Mouse (Mus musculus) forebrain, embryonic 16.5 days (tissue): ENCODE measurements around the gene Pax5. TPM values are rescaled to one million over a fixed set of nuclear protein-coding genes. Genes with fewer than 3 reads are reported as not detected.

Source experiments
- ATAC-seq: fragments of 200-750 bp; cut with Nextera tagmentation; 2 replicates; pipeline ENCODE4 v1.8.0; 2017; ENCODE audit warnings: mild to moderate bottlenecking, moderate library complexity
- H3K27ac ChIP-seq: fragments of 300-500 bp; sonication (generic); 2 replicates; pipeline ENCODE4 v1.5.1; 2014; ENCODE audit warnings: low read length, control low read depth
- H3K27me3 ChIP-seq: fragments of 300-500 bp; sonication (generic); replicated peaks from 2 replicates; pipeline ENCODE4 v1.6.1; 2014; ENCODE audit warnings: low read length; ENCODE audit not compliant: control insufficient read depth, insufficient read depth
- H3K36me3 ChIP-seq: fragments of 300-500 bp; sonication (generic); 2 replicates; pipeline ENCODE4 v1.6.1; 2014; ENCODE audit not compliant: control insufficient read depth, insufficient read depth
- H3K4me1 ChIP-seq: fragments of 300-500 bp; sonication (generic); replicated peaks from 2 replicates; pipeline ENCODE4 v1.6.1; 2014; ENCODE audit warnings: low read length; ENCODE audit not compliant: control insufficient read depth, insufficient read depth
- H3K4me2 ChIP-seq: fragments of 300-500 bp; sonication (generic); 2 replicates; pipeline ENCODE4 v1.6.1; 2014; ENCODE audit warnings: mild to moderate bottlenecking, low read length, control low read depth
- H3K4me3 ChIP-seq: fragments of 300-500 bp; sonication (generic); replicated peaks from 2 replicates; pipeline ENCODE4 v1.5.1; 2014; ENCODE audit warnings: mild to moderate bottlenecking, low read length, control low read depth
- H3K9ac ChIP-seq: fragments of 300-500 bp; sonication (generic); replicated peaks from 2 replicates; pipeline ENCODE4 v1.6.1; 2014; ENCODE audit warnings: low read depth, low read length, control low read depth
- H3K9me3 ChIP-seq: fragments of 300-500 bp; sonication (generic); 2 replicates; pipeline ENCODE4 v1.6.1; 2016; ENCODE audit warnings: low read length; ENCODE audit not compliant: control insufficient read depth
- WGBS: fragments of 180-500 bp; shearing (Covaris S2); extraction: QIAGEN DNeasy Blood & Tissue Kit; methylation state at CpG from one replicate; pipeline ENCODE4 v1.1.7; 2014; 5-methylcytosine and 5-hydroxymethylcytosine counted together
- polyA plus RNA-seq: library from polyadenylated mRNA; unstranded; fragments of >200 nt; fragmentation: Nextera tagmentation; extraction: Ambion mirVana; gene quantifications from 2 replicates; pipeline ENCODE4 v1.2.1, GENCODE M21; 2015

Gene Pax5
- polyA plus RNA-seq, 1 experiment from 2014 or later: 0.34 TPM

DNA sequence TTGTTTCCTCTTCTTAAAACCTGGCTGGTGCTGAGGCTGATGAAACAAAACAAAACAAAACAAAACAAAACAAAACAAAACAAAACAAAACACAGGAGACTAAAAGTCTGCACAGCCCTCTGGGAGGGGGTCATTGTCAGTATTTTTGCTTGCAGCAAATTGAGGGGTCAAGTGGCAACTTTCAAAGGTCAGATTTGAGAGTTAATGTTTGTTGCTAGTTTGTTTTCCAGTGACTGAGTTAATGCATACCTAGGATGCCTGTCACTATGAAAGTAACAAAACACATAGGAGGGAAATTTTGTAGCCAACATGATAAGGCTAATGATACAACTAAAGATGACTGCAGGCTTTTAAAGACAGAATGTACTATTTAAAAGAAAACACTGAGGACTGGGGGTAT, 13.6 kb downstream of the Pax5 start:
- H3K9me3 ChIP-seq: no peaks in the 10 kb centered on the region
- H3K4me2 ChIP-seq: no peak overlapping the region
- no peaks in the 10 kb centered on the region for H3K4me1 ChIP-seq
- H3K27me3 ChIP-seq: peaks cover 50% of the 10 kb centered on the region
- no peak overlapping the region for H3K27ac ChIP-seq
- no peaks in the 10 kb centered on the region for H3K36me3 ChIP-seq
- ATAC-seq: no peak
- no peak overlapping the region for H3K9ac ChIP-seq
- H3K4me3 ChIP-seq: no peak overlapping the region

DNA sequence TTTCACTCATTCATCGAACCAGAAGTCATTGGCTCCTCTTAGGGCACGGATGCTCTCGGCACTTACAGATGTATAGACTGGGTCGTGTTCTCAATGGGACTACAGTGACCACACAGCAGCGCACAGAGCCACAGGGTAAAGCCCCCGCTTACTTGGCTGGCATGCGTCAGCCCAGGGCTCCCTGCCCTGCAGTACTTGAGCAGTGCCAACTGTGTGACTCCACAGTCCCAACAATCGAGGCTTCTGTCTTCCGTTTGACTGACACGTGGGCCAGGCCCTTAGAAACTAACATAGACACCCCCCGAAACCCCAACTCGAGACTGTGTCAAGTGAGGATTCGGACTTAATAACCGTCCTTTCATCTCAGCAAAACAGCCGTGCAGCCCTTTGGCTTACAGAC, 15.9 kb downstream of the Pax5 start:
- H3K27me3 ChIP-seq: peaks cover 30% of the 10 kb centered on the region
- no peak for ATAC-seq
- 35% methylated on average over 15 of the region's 15 CpGs for WGBS

DNA sequence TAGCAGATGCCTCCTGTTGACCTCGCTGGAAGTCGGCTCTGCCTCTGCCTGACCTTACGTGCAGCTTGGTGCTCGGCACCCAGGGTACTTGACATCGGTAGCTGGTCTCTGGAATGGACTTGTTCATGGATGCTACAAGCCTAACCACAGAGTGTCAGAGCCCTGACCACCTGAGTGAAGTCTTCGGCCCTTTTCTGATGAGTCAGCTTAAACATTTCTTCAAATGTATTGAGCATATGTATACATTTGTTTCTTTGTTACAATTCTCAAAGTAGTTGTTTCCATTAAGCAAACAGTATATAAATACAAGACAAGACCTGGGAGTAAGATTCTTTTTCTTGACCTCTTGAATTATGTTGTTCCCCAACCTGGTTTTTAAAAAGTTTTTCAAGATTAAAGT, 24.7 kb downstream of the Pax5 start:
- WGBS: 90% methylated on average over 6 of the region's 6 CpGs

More for the DNA sequence above, 15.9 kb downstream of the Pax5 start:
- Histone ChIP-seq H3K4me3 (no peak overlapping the region), H3K27ac (no peak overlapping the region), H3K9ac (no peak overlapping the region), H3K4me2 (no peak overlapping the region), H3K4me1 (no peaks in the 10 kb centered on the region), H3K36me3 (no peaks in the 10 kb centered on the region), H3K9me3 (no peaks in the 10 kb centered on the region)

DNA sequence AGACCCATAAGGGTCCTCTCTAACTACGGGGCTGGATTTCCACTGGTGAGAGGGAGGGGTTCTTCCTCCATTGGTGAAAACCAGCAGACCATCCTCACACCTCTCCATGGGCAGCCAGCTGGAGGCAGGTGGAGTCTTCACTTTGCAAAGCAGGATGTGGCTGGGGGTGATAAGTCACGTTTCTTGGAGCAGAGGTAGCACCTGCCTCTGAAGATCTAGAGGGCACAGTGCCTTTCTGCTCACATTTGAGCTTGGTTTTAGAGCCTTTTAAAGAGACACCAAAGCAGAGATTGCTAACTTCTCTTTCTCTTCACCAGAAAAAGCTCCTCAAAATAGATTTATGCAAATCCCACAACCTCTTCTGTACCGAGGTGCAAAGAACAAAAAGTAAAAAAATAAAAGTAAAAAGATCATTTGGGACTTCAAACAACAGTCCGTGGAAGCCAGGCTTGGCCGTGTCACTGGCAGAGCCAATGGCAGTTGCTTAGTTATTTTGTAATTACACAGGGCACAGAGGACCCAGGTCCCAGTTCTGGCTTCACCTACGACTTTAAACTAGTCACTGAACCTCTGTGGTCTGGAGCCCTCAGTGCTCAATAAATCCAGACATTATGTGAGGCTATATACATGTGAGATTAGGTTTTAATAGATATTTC, 29.9 kb downstream of the Pax5 start:
- Histone ChIP-seq H3K27ac (no peak overlapping the region), H3K36me3 (no peaks in the 10 kb centered on the region), H3K9ac (no peak overlapping the region), H3K4me3 (no peak overlapping the region), H3K4me1 (no peaks in the 10 kb centered on the region), H3K27me3 (no peaks in the 10 kb centered on the region), H3K4me2 (no peak overlapping the region), H3K9me3 (no peaks in the 10 kb centered on the region)
- no peak for ATAC-seq
- WGBS: 75% methylated on average over 6 of the region's 6 CpGs

More for the DNA sequence above, 24.7 kb downstream of the Pax5 start:
- H3K9ac ChIP-seq: no peak overlapping the region
- H3K36me3 ChIP-seq: no peaks in the 10 kb centered on the region
- no peak overlapping the region for H3K4me2 ChIP-seq
- H3K27ac ChIP-seq: no peak overlapping the region
- H3K4me1 ChIP-seq: no peaks in the 10 kb centered on the region
- H3K4me3 ChIP-seq: no peak overlapping the region
- ATAC-seq: no peak
- H3K27me3 ChIP-seq: no peaks in the 10 kb centered on the region
- no peaks in the 10 kb centered on the region for H3K9me3 ChIP-seq

DNA sequence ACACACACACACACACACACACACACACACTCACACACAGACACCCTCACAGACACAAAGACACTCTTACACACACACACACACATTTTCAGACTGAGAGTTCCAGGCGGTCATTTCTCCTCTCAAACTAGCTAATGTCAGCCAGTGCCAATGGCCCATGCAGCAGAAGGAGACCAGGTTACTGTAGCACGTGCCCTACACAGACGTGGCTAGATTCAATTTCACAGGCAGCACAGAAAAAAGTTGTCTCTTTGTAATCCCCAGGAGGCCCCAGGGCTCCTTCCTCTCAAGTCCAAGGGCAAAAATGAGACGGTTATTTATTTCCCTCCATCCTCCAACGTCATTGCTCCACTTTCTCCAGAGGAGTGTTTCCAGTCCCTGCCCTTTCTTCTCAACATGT, 31.6 kb downstream of the Pax5 start:
- H3K4me1 ChIP-seq: no peaks in the 10 kb centered on the region
- H3K4me3 ChIP-seq: no peak overlapping the region
- no peak for ATAC-seq
- H3K9me3 ChIP-seq: no peaks in the 10 kb centered on the region
- no peaks in the 10 kb centered on the region for H3K36me3 ChIP-seq
- no peak overlapping the region for H3K27ac ChIP-seq
- no peak overlapping the region for H3K4me2 ChIP-seq
- H3K27me3 ChIP-seq: no peaks in the 10 kb centered on the region
- no peak overlapping the region for H3K9ac ChIP-seq
- whole genome bisulfite sequencing: 61% methylated on average over 5 of the region's 5 CpGs

DNA sequence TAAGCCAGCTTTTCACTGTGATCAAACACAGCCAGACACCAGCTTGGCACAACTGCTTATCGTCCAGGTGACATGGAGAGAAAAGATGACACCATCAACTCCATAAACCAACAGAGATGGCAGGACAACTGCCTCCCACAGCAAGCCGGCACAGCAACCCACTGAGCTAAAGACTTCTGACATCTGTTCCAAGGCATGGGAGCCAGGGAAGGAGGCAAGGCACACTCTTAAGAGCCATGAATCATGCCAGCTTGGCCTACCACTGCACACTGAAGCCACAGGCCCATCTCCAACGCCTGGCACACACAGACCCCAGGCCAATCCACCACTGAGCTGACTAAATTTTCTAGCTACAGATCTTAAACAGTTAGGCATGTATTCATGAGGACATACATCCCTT, 32.3 kb downstream of the Pax5 start:
- whole genome bisulfite sequencing: 73% methylated on average over 3 of the region's 3 CpGs
- Histone ChIP-seq H3K36me3 (no peaks in the 10 kb centered on the region), H3K4me1 (no peaks in the 10 kb centered on the region), H3K4me3 (no peak overlapping the region), H3K9ac (no peak overlapping the region), H3K27me3 (no peaks in the 10 kb centered on the region), H3K9me3 (no peaks in the 10 kb centered on the region), H3K4me2 (no peak overlapping the region), H3K27ac (no peak overlapping the region)
- no peak for ATAC-seq

DNA sequence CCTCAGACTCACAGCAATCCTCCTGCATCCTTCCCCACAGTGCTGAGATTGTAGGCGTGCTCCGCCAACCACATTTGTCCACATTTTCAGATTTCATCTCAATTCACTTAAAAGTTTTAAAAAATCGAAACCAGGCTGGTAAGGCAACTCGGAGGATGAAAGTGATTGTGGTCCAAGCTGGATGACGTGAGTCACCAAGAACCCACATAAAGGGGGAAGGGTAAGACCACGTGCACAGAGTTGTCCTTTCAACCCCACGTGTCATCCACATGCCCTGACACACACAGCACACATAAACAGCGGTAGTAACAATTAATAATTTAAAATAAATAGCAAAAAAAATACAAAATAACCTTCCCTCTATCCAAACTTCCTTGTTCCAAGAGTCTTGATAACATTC, 35.3 kb downstream of the Pax5 start:
- peaks cover 3% of the 10 kb centered on the region; the same call in 1 of the 2 replicates for H3K27me3 ChIP-seq
- H3K4me1 ChIP-seq: no peaks in the 10 kb centered on the region
- ATAC-seq: no peak
- H3K9me3 ChIP-seq: no peaks in the 10 kb centered on the region
- H3K27ac ChIP-seq: no peak overlapping the region
- WGBS: 87% methylated on average over 8 of the region's 8 CpGs
- H3K4me3 ChIP-seq: no peak overlapping the region
- H3K9ac ChIP-seq: no peak overlapping the region
- no peaks in the 10 kb centered on the region for H3K36me3 ChIP-seq
- no peak overlapping the region for H3K4me2 ChIP-seq

DNA sequence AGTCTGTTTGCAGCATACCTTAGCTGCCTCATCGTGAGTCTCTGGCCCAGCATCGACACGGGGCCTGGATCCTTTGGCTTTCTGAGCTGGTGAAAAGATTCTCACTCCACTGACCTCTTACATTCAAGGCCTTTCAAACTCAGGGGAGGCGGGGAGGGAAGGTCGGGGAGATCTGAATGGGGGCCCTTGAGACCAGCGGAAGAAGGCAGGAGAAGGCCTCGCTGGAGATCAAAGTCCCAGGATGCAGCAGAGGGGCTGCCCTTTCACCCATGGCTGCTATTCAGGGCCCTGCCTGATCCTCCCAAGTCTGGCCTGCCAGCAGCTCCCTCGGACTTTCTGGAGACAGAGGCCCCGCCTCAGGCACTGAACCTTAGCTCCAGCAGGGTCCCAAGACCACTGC, 36.6 kb downstream of the Pax5 start:
- Histone ChIP-seq H3K9me3 (peaks cover 1% of the 10 kb centered on the region; the same call in 1 of the 2 replicates), H3K4me2 (no peak overlapping the region), H3K27me3 (peaks cover 3% of the 10 kb centered on the region; the same call in 1 of the 2 replicates), H3K9ac (no peak overlapping the region), H3K27ac (no peak overlapping the region), H3K36me3 (no peaks in the 10 kb centered on the region), H3K4me1 (no peaks in the 10 kb centered on the region), H3K4me3 (no peak overlapping the region)
- no peak for ATAC-seq
- 11% methylated on average over 9 of the region's 9 CpGs for WGBS

DNA sequence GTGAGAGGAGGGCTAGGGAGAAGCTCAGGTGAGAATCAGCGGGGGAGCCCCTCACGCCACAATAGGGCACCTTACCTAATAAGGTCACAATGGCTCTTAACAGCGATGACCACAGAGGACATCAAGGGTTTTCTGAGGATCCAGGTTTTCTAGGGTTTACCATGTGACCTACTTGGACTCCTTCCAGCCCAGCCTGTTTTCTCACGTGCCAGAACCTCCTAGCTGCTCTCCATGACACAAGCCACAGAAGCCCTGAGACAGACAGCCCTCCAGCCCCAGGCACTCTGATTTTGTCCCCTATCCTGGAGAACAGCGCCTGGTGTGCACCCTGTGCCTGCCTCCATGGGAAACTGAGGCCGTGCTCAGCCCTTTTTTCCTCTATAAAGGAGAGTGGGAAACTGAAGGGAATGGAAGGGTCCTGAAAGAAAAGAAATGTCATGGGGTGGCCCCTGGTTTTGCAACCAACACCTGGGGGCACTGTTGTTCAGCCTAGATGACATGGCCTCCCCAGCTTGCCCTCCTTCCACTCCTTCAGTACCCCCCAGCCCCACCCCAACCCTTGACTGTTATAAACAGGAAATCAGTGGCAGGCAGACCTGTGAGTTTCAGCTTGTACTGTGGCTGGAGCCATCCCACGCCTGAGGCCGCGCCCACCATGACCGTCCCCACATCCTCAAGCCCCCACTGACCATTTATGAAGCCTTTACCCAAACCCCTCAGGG, 37.9 kb downstream of the Pax5 start:
- H3K9me3 ChIP-seq: peaks cover 4% of the 10 kb centered on the region; the same call in 1 of the 2 replicates
- no peak overlapping the region for H3K4me2 ChIP-seq
- no peaks in the 10 kb centered on the region for H3K36me3 ChIP-seq
- WGBS: 61% methylated on average over 10 of the region's 10 CpGs
- no peak overlapping the region for H3K4me3 ChIP-seq
- ATAC-seq: no peak
- no peak overlapping the region for H3K9ac ChIP-seq
- peaks cover 3% of the 10 kb centered on the region; the same call in 1 of the 2 replicates for H3K27me3 ChIP-seq
- no peaks in the 10 kb centered on the region for H3K4me1 ChIP-seq
- H3K27ac ChIP-seq: no peak overlapping the region
